Comparison of ENCODE assay signal across 8 mouse cellular contexts in the genomic region with DNA sequence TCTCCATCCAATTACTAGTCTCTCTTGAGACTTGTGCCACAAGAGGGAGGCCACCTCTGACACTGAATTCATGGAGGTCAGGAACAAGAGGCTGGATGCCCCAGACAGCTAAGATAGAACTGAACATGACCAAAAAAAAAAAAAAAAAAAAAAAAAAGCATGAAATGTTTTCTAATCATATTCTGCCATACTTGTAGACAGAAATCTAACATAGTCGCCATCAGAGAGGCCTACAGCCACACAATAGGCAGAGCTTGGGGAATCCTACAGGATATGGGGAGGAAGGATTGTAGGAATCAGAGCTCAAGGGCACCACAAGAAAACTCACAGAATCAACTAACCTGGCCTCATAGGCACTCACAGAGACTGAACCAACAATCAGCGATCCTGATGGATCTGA. TPM values are rescaled to one million over a fixed set of nuclear protein-coding genes. Genes with fewer than 3 reads are reported as not detected.
DNase-seq lines count a peak whose midpoint lies in the region; ATAC-seq and TF ChIP-seq lines count a peak whose summit lies in the region.

No protein-coding gene starts in this region.

- peak overlapping the region; percentile 72 for H3K4me2 ChIP-seq in lung, embryonic 15.5 days
- H3K4me2 ChIP-seq in intestine, embryonic 14.5 days (ENCODE audit: low read length) = peak overlapping the region; percentile 56
- H3K4me2 ChIP-seq in neural tube, embryonic 15.5 days = peak overlapping the region; percentile 89
- H3K4me2 ChIP-seq in midbrain, embryonic 13.5 days (replicated peaks) = no peak overlapping the region

- no peaks in the 10 kb centered on the region for H3K9me3 ChIP-seq in lung, embryonic 15.5 days
- H3K9me3 ChIP-seq in intestine, embryonic 14.5 days (ENCODE audit: control insufficient read depth, low read length) = 0 out of 2 replicates have a peak, but pooled peaks cover 4% of the 10 kb centered on the region
- H3K9me3 ChIP-seq in neural tube, embryonic 15.5 days (replicated peaks) = no peaks in the 10 kb centered on the region
- no peaks in the 10 kb centered on the region for H3K9me3 ChIP-seq in midbrain, embryonic 13.5 days

- no peak for ATAC-seq in lung, embryonic 15.5 days (ENCODE audit: borderline replicate concordance, extremely low read depth, low FRiP score, low TSS enrichment)
- no peak for ATAC-seq in intestine, embryonic 14.5 days (replicated peaks; ENCODE audit: low FRiP score, low TSS enrichment, low read depth)
- ATAC-seq in neural tube, embryonic 15.5 days (ENCODE audit: low FRiP score) = no peak
- ATAC-seq in midbrain, embryonic 13.5 days = no peak

- intact Hi-C loops in gastrocnemius, adult 2 months (cut with DNase I) = no loop called here
- intact Hi-C loops in gastrocnemius, postnatal 36 days (cut with DNase I) = no loop called here

- H3K36me3 ChIP-seq in lung, embryonic 15.5 days = peaks cover 6% of the 10 kb centered on the region; the same call in 1 of the 2 replicates
- H3K36me3 ChIP-seq in intestine, embryonic 14.5 days (ENCODE audit: control insufficient read depth, insufficient read depth, low read length) = no peaks in the 10 kb centered on the region
- H3K36me3 ChIP-seq in neural tube, embryonic 15.5 days = no peaks in the 10 kb centered on the region
- H3K36me3 ChIP-seq in midbrain, embryonic 13.5 days = no peaks in the 10 kb centered on the region

- H3K27me3 ChIP-seq in lung, embryonic 15.5 days = no peaks in the 10 kb centered on the region
- no peaks in the 10 kb centered on the region for H3K27me3 ChIP-seq in intestine, embryonic 14.5 days (replicated peaks; ENCODE audit: control insufficient read depth, insufficient read depth, low read length)
- no peaks in the 10 kb centered on the region for H3K27me3 ChIP-seq in neural tube, embryonic 15.5 days (replicated peaks)
- peaks cover 7% of the 10 kb centered on the region; the same call in 1 of the 2 replicates for H3K27me3 ChIP-seq in midbrain, embryonic 13.5 days

- H3K4me1 ChIP-seq in lung, embryonic 15.5 days = peaks cover 13% of the 10 kb centered on the region; the same call in 1 of the 2 replicates
- H3K4me1 ChIP-seq in intestine, embryonic 14.5 days (replicated peaks; ENCODE audit: control insufficient read depth, insufficient read depth, low read length) = peaks cover 6% of the 10 kb centered on the region; the same call in 1 of the 2 replicates
- peaks cover 8% of the 10 kb centered on the region for H3K4me1 ChIP-seq in neural tube, embryonic 15.5 days
- peaks cover 12% of the 10 kb centered on the region for H3K4me1 ChIP-seq in midbrain, embryonic 13.5 days (replicated peaks)

- peak overlapping the region; percentile 86; the same call in 1 of the 2 replicates for H3K4me3 ChIP-seq in gastrocnemius, adult 2 months
- peak overlapping the region; percentile 76 for H3K4me3 ChIP-seq in lung, embryonic 15.5 days
- 0 out of 2 replicates have a peak overlapping the region, but pooled peaks have one; percentile 70 for H3K4me3 ChIP-seq in intestine, embryonic 14.5 days (ENCODE audit: low read depth, low read length)
- no peak overlapping the region for H3K4me3 ChIP-seq in neural tube, embryonic 15.5 days (replicated peaks)
- H3K4me3 ChIP-seq in midbrain, embryonic 13.5 days (replicated peaks) = no peak overlapping the region

- WGBS in lung, embryonic 15.5 days = 42% methylated on average over 2 of the region's 2 CpGs
- WGBS in intestine, embryonic 14.5 days = 50% methylated on average over 2 of the region's 2 CpGs
- WGBS in neural tube, embryonic 15.5 days = 54% methylated on average over 2 of the region's 2 CpGs
- 47% methylated on average over 2 of the region's 2 CpGs for WGBS in midbrain, embryonic 13.5 days

- H3K27ac ChIP-seq in gastrocnemius, adult 2 months = peak overlapping the region; percentile 88; the same call in 1 of the 2 replicates
- peak overlapping the region; percentile 94 for H3K27ac ChIP-seq in lung, embryonic 15.5 days
- H3K27ac ChIP-seq in intestine, embryonic 14.5 days (ENCODE audit: low read depth) = peak overlapping the region; percentile 88
- H3K27ac ChIP-seq in neural tube, embryonic 15.5 days (replicated peaks) = no peak overlapping the region
- H3K27ac ChIP-seq in midbrain, embryonic 13.5 days = no peak overlapping the region

- no peak for DNase-seq in gastrocnemius, adult 2 months
- DNase-seq in gastrocnemius, postnatal 36 days = no peak
- DNase-seq in lung, postnatal 25 days (ENCODE audit: low spot score) = no peak
- no peak for DNase-seq in intestine, embryonic 14.5 days (ENCODE audit: low spot score)
- DNase-seq in adrenal gland, adult 18-20 months (ENCODE audit: low spot score in 2 of 2) = no peak

- no peak overlapping the region for H3K9ac ChIP-seq in lung, embryonic 15.5 days
- 0 out of 2 replicates have a peak overlapping the region, but pooled peaks have one; percentile 84 for H3K9ac ChIP-seq in intestine, embryonic 14.5 days (ENCODE audit: low read length)
- no peak overlapping the region for H3K9ac ChIP-seq in neural tube, embryonic 15.5 days (replicated peaks)
- H3K9ac ChIP-seq in midbrain, embryonic 13.5 days (replicated peaks) = no peak overlapping the region

- no peak for TF ChIP-seq CTCF in gastrocnemius, adult 2 months (IDR thresholded peaks at IDR 0.05)

RNA-seq across cellular contexts. Expression of gene Casp8, which starts 0.5 kb away (rescaled TPM):
- 1 to 10 TPM; 2.6 to 2.7 TPM for total RNA-seq in gastrocnemius, adult 2 months (2021)
- total RNA-seq in gastrocnemius, postnatal 36 days (2021) = 1 to 10 TPM; 2.5 to 3.1 TPM
- polyA plus RNA-seq in lung, embryonic 15.5 days (2015; fragmentation: Nextera tagmentation; extraction: Ambion mirVana) = 58.1 TPM in 2 replicates
- polyA plus RNA-seq in intestine, embryonic 14.5 days (2014; fragmentation: Nextera tagmentation; extraction: Ambion mirVana) = 39.4 and 42.8 TPM in 2 replicates
- polyA plus RNA-seq in neural tube, embryonic 15.5 days (2015; fragmentation: Nextera tagmentation; extraction: Ambion mirVana) = 5.6 and 17.2 TPM in 2 replicates
- 10 to 100 TPM; 15.4 to 20.7 TPM for total RNA-seq in adrenal gland, adult 18-20 months (2021)
- 5.4 and 6.7 TPM in 2 replicates for polyA plus RNA-seq in midbrain, embryonic 13.5 days (2015; fragmentation: Nextera tagmentation; extraction: Ambion mirVana)

Comparison
In these comparisons a context has a peak if more than half of its experiments do, and no peak if none do; other contexts are left out.
1. H3K27ac ChIP-seq: peak in gastrocnemius, adult 2 months (single experiment), lung, embryonic 15.5 days (single experiment) and intestine, embryonic 14.5 days (single experiment); none in neural tube, embryonic 15.5 days (single experiment) and midbrain, embryonic 13.5 days (single experiment).
2. H3K4me3 ChIP-seq: peak in gastrocnemius, adult 2 months (single experiment), lung, embryonic 15.5 days (single experiment) and intestine, embryonic 14.5 days (single experiment); none in neural tube, embryonic 15.5 days (single experiment) and midbrain, embryonic 13.5 days (single experiment).